Mouse (Mus musculus): ENCODE measurements around the gene Hist1h4i. TPM values are rescaled to one million over a fixed set of nuclear protein-coding genes. Genes with fewer than 3 reads are reported as not detected.
"Not testable (repeated sequence)": the region's sequence is repeated elsewhere in the genome, so short reads cannot be mapped to it uniquely, and the experiment has no call there.

Hist1h4i gene
- polyA plus RNA-seq, 1 experiment from 2014 or later = 30.2 TPM

GRCm38 (mm10) chr13:22049041-22049440 lies 7.9 kb upstream of the Hist1h4i start:
- 85% methylated on average over 2 of the region's 2 CpGs for WGBS

GRCm38 (mm10) chr13:22045311-22045710 lies 4.1 kb upstream of the Hist1h4i start:
- Histone ChIP-seq H3K27ac (replicated peaks; ENCODE audit: low read depth, low read length) (no peak overlapping the region), H3K4me2 (ENCODE audit: low read depth, severe bottlenecking) (no peak overlapping the region; the same call in 1 of the 2 replicates), H3K9me3 (ENCODE audit: control insufficient read depth, low read length) (no peaks in the 10 kb centered on the region), H3K27me3 (ENCODE audit: control insufficient read depth, insufficient read depth, low read length) (no peaks in the 10 kb centered on the region), H3K9ac (ENCODE audit: low read length) (no peak overlapping the region), H3K4me1 (ENCODE audit: control insufficient read depth, insufficient read depth, low read length) (0 out of 2 replicates have a peak, but pooled peaks cover 3% of the 10 kb centered on the region), H3K36me3 (ENCODE audit: control insufficient read depth, insufficient read depth, low read length) (no peaks in the 10 kb centered on the region), H3K4me3 (ENCODE audit: low read depth, low read length) (no peak overlapping the region)
- no peak for ATAC-seq (ENCODE audit: insufficient number of reproducible peaks, low FRiP score, low TSS enrichment, low read depth)
- DNase-seq (ENCODE audit: low spot score) = no peak
- WGBS = 77% methylated on average over 2 of the region's 2 CpGs

More at GRCm38 (mm10) chr13:22049041-22049440, 7.9 kb upstream of the Hist1h4i start:
- H3K4me3 ChIP-seq (ENCODE audit: low read depth, low read length) = no peak overlapping the region
- 0 out of 2 replicates have a peak, but pooled peaks cover 3% of the 10 kb centered on the region for H3K4me1 ChIP-seq (ENCODE audit: control insufficient read depth, insufficient read depth, low read length)
- H3K27me3 ChIP-seq (ENCODE audit: control insufficient read depth, insufficient read depth, low read length) = no peaks in the 10 kb centered on the region
- no peaks in the 10 kb centered on the region for H3K9me3 ChIP-seq (ENCODE audit: control insufficient read depth, low read length)
- no peak overlapping the region for H3K27ac ChIP-seq (replicated peaks; ENCODE audit: low read depth, low read length)
- H3K36me3 ChIP-seq (ENCODE audit: control insufficient read depth, insufficient read depth, low read length) = no peaks in the 10 kb centered on the region
- ATAC-seq (ENCODE audit: insufficient number of reproducible peaks, low FRiP score, low TSS enrichment, low read depth) (no peak), DNase-seq (ENCODE audit: low spot score) (no peak)
- H3K9ac ChIP-seq (ENCODE audit: low read length) = no peak overlapping the region
- no peak overlapping the region for H3K4me2 ChIP-seq (ENCODE audit: low read depth, severe bottlenecking)

GRCm38 (mm10) chr13:22044432-22045155 lies 3.4 kb upstream of the Hist1h4i start:
- Histone ChIP-seq H3K4me1 (ENCODE audit: control insufficient read depth, insufficient read depth, low read length) (0 out of 2 replicates have a peak, but pooled peaks cover 3% of the 10 kb centered on the region), H3K4me3 (ENCODE audit: low read depth, low read length) (no peak overlapping the region; the same call in 1 of the 2 replicates), H3K27ac (replicated peaks; ENCODE audit: low read depth, low read length) (peak overlapping the region; percentile 56; the same call in 1 of the 2 replicates), H3K9me3 (ENCODE audit: control insufficient read depth, low read length) (no peaks in the 10 kb centered on the region), H3K27me3 (ENCODE audit: control insufficient read depth, insufficient read depth, low read length) (no peaks in the 10 kb centered on the region), H3K4me2 (ENCODE audit: low read depth, severe bottlenecking) (peak overlapping the region; percentile 49; the same call in 1 of the 2 replicates), H3K36me3 (ENCODE audit: control insufficient read depth, insufficient read depth, low read length) (no peaks in the 10 kb centered on the region), H3K9ac (ENCODE audit: low read length) (no peak overlapping the region)
- DNase-seq (ENCODE audit: low spot score) (no peak), ATAC-seq (ENCODE audit: insufficient number of reproducible peaks, low FRiP score, low TSS enrichment, low read depth) (no peak)
- WGBS = 88% methylated on average over 6 of the region's 6 CpGs

GRCm38 (mm10) chr13:22043503-22044431 lies 2.6 kb upstream of the Hist1h4i start:
- Histone ChIP-seq H3K27me3 (ENCODE audit: control insufficient read depth, insufficient read depth, low read length) (no peaks in the 10 kb centered on the region), H3K4me1 (ENCODE audit: control insufficient read depth, insufficient read depth, low read length) (0 out of 2 replicates have a peak, but pooled peaks cover 3% of the 10 kb centered on the region), H3K27ac (replicated peaks; ENCODE audit: low read depth, low read length) (peak overlapping the region; percentile 62; the same call in 1 of the 2 replicates), H3K36me3 (ENCODE audit: control insufficient read depth, insufficient read depth, low read length) (no peaks in the 10 kb centered on the region), H3K4me2 (ENCODE audit: low read depth, severe bottlenecking) (peak overlapping the region; percentile 49), H3K9ac (ENCODE audit: low read length) (peak overlapping the region; percentile 53; the same call in 1 of the 2 replicates), H3K9me3 (ENCODE audit: control insufficient read depth, low read length) (no peaks in the 10 kb centered on the region), H3K4me3 (ENCODE audit: low read depth, low read length) (peak overlapping the region; percentile 26)
- WGBS = 2% methylated on average over 9 of the region's 14 CpGs
- DNase-seq (ENCODE audit: low spot score) = peak; percentile 70
- ATAC-seq (ENCODE audit: insufficient number of reproducible peaks, low FRiP score, low TSS enrichment, low read depth) = peak; percentile 1; the same call in 1 of the 2 replicates

DNA sequence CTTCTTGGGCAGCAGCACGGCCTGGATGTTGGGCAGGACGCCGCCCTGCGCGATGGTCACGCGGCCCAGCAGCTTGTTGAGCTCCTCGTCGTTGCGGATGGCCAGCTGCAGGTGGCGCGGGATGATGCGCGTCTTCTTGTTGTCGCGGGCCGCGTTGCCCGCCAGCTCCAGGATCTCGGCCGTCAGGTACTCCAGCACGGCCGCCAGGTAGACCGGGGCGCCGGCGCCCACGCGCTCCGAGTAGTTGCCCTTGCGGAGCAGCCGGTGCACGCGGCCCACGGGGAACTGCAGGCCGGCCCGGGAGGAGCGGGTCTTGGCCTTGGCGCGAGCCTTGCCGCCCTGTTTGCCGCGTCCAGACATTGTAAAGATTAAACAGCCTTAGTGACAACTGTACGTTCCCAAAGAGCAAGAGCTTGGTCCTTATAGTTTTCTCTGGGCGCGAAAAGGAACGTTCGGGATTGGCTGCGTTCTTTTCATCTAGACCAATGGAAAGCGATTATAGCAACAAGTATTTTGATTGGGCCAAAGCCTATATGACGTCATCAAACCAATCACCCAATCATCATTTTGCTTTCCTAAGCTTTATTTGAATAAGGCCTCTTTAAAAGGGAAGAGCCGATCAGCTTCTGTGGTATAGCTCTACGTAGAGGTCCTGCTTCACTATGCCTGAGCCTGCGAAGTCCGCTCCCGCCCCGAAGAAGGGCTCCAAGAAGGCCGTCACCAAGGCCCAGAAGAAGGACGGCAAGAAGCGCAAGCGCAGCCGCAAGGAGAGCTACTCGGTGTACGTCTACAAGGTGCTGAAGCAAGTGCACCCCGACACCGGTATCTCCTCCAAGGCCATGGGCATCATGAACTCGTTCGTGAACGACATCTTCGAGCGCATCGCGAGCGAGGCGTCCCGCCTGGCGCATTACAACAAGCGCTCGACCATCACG lies 1.7 kb upstream of the Hist1h4i start, which contains the start of the genes Hist1h2ag and Hist1h2bj:
TSS of gene Hist1h2ag (minus strand) at position 377 of the 935 bp plus-strand sequence.
TSS of gene Hist1h2bj (plus strand) at position 647 of the 935 bp plus-strand sequence.
- H3K4me1 ChIP-seq (ENCODE audit: control insufficient read depth, insufficient read depth, low read length); H3K36me3 ChIP-seq (ENCODE audit: control insufficient read depth, insufficient read depth, low read length); H3K9me3 ChIP-seq (ENCODE audit: control insufficient read depth, low read length); H3K27me3 ChIP-seq (ENCODE audit: control insufficient read depth, insufficient read depth, low read length): not testable (repeated sequence)
- ATAC-seq (ENCODE audit: insufficient number of reproducible peaks, low FRiP score, low TSS enrichment, low read depth) (peak; percentile 91), DNase-seq (ENCODE audit: low spot score) (peak; percentile 89)
- peak within 1 kb of the TSS; percentile 88 for H3K27ac ChIP-seq (replicated peaks; ENCODE audit: low read depth, low read length)
- peak within 1 kb of the TSS; percentile 74 for H3K9ac ChIP-seq (ENCODE audit: low read length)
- peak within 1 kb of the TSS; percentile 26 for H3K4me3 ChIP-seq (ENCODE audit: low read depth, low read length)
- 0% methylated on average over 40 of the region's 80 CpGs for WGBS
- H3K4me2 ChIP-seq (ENCODE audit: low read depth, severe bottlenecking) = peak within 1 kb of the TSS; percentile 64

DNA sequence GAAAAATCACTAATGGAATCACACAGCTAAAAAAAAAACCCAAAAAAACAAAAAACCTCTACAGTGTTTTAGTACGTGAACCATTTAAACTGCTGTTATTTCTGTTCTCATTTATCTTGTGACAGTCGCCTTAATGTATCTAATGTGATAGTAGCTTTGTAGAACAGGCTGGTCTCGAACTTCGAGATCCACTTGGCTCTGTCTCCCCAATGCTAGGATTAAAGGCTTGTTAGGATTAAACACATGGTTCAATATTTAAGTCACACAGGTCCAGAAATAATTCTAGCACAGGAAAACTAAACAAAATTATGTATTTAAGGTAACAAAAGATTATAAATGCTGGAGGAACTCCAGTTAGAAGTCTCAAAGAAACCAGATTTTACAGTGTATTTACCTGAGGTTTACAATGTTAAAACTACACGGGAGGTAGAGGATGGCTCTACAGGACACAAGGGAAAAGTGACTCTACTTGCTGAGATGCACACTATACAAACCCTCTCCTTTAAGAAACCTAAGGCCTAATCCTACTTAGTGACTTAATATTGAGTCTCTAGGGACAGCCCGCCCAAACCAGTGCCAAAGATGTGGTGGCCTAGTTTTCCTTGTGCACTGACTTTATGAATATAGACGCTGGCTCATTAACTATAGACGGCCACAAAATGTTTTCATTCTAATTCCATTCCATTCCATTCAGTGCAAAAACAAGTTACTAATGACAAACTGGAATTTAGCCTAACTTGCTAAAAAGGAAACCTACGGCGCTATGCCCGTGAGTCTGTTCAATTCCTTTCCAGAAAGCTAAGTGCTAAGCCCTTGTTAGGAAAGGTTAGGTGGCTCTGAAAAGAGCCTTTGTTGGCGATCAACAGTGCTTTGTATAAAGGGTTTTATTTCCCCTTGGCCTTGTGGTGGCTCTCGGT lies 747 bp upstream of the Hist1h4i start:
- Histone ChIP-seq H3K4me2 (ENCODE audit: low read depth, severe bottlenecking) (peak overlapping the region; percentile 64), H3K27ac (replicated peaks; ENCODE audit: low read depth, low read length) (peak overlapping the region; percentile 88), H3K9me3 (ENCODE audit: control insufficient read depth, low read length) (no peaks in the 10 kb centered on the region), H3K27me3 (ENCODE audit: control insufficient read depth, insufficient read depth, low read length) (no peaks in the 10 kb centered on the region), H3K36me3 (ENCODE audit: control insufficient read depth, insufficient read depth, low read length) (no peaks in the 10 kb centered on the region), H3K4me1 (ENCODE audit: control insufficient read depth, insufficient read depth, low read length) (0 out of 2 replicates have a peak, but pooled peaks cover 3% of the 10 kb centered on the region), H3K4me3 (ENCODE audit: low read depth, low read length) (peak overlapping the region; percentile 26), H3K9ac (ENCODE audit: low read length) (peak overlapping the region; percentile 74)
- WGBS = 5% methylated on average over 13 of the region's 13 CpGs
- ATAC-seq (ENCODE audit: insufficient number of reproducible peaks, low FRiP score, low TSS enrichment, low read depth) = no peak
- DNase-seq (ENCODE audit: low spot score) = peak; percentile 64

All from limb, embryonic 11.5 days (tissue).